Mouse (Mus musculus) fibroblast of lung, adult 2 months (primary cell): ENCODE measurements around the gene Actr10.

Source experiments
- DNase-seq: peaks from one replicate; pipeline ENCODE4 v3.0.0-alpha.2; 2011; ENCODE audit warnings: low read depth

Actr10 gene

GRCm38 (mm10) chr12:70937571-70938384 is at the start of gene Actr10:
Gene Actr10, plus strand, starts transcription at chr12:70937857.
- peak; percentile 60 for DNase-seq

DNA sequence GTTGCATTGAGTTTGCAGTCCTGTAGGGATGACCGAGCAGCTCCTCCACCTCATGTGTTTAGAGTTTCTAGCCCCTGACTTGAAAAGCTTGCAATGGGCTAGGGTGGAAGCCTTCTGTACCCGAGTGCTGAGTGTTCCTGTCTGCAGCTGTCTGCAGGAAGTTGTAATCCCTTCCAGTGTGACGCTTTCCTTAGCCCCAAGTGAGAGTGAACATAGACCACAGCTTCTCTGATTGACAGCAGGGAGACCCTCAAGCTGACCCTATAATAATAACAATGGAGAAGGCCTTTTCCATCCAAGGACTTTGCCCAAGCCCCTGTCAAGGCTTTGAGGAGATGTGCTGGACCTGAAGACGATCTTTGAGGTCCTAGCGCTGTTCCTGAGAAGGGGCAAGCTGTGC is 47.3 kb upstream of the Actr10 start:
- DNase-seq = no peak

DNA sequence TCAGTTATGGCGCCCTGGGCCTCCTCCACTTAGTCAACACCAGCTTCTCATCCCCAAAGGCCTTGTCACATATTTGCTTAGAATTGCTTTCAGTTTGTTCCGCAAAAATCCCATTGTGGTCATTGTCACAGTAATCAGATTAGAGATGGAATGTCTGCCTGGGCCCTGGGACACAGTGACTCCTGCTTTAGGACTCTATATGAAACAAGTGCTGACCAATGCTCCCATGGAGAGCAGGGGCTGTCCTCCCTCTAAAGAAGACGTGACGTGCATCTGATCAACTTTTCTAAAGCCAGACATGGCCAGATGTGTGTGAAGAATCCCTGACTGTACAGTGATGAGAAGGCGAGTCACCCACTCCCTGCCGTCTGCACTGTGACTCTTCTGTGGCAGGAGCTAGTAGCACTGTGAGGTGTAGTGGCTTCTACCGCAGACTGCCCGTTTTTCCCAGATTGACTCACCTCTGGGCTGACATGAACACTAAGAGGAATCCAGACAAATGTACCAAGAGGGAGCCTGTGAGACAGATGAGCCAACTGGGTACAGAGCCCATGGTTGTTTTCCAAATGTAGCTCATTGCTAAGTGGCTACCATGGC is 46.7 kb upstream of the Actr10 start:
- DNase-seq = peak; percentile 44

DNA sequence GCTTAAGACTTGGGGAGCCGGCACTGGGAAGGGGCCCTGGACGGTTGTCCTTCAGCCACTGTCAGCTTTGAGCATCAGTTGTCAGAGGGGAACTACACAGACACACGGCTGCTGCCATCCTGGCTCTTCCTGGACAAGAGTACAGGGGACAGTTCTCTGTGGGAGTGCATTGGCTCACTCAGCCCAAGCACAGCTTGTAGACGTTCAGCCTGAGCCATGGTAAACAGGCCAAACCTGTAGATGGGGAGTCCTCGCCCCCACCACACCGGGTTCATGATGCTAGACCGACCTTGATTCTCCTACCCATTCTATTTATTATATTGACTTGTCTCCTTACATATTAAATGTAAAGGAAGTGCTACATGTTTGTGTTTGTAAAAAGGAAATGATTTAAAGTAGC is 42.4 kb upstream of the Actr10 start:
- DNase-seq = no peak

- DNase-seq = no peak
Observed at GRCm38 (mm10) chr12:70896068-70896467, 41.6 kb upstream of the Actr10 start.

- no peak for DNase-seq
Observed at GRCm38 (mm10) chr12:70897434-70897833, 40.2 kb upstream of the Actr10 start.

GRCm38 (mm10) chr12:70898450-70898849 is 39.2 kb upstream of the Actr10 start:
- no peak for DNase-seq

GRCm38 (mm10) chr12:70904471-70904870 is 33.2 kb upstream of the Actr10 start:
- DNase-seq = no peak

GRCm38 (mm10) chr12:70906867-70907266 is 30.8 kb upstream of the Actr10 start:
- DNase-seq = peak; percentile 25

- DNase-seq = no peak
Observed at GRCm38 (mm10) chr12:70907651-70908050, 30.0 kb upstream of the Actr10 start.

GRCm38 (mm10) chr12:70908076-70908475 is 29.6 kb upstream of the Actr10 start:
- DNase-seq = no peak

GRCm38 (mm10) chr12:70910241-70910720 is 27.4 kb upstream of the Actr10 start:
- peak; percentile 67 for DNase-seq

DNA sequence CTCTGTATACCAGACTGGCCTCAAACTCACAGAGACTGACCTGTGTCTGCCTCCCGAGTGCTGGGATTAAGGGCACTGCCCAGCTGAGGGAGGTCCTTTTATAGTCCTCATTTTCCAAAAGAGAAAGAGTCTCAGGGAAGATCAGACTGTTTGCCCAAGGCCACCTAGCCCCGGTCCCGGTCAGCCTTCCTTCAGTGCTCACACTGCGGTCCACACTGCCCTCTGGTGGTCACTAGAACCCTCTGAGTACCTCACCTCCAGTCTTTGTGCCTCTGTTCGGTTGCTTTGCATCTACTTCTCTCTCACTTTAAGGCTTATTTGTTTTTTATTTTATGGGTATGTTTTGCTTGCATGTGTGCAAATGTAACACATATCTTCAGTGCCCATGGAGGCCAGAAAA is 26.6 kb upstream of the Actr10 start:
- peak; percentile 48 for DNase-seq

DNA sequence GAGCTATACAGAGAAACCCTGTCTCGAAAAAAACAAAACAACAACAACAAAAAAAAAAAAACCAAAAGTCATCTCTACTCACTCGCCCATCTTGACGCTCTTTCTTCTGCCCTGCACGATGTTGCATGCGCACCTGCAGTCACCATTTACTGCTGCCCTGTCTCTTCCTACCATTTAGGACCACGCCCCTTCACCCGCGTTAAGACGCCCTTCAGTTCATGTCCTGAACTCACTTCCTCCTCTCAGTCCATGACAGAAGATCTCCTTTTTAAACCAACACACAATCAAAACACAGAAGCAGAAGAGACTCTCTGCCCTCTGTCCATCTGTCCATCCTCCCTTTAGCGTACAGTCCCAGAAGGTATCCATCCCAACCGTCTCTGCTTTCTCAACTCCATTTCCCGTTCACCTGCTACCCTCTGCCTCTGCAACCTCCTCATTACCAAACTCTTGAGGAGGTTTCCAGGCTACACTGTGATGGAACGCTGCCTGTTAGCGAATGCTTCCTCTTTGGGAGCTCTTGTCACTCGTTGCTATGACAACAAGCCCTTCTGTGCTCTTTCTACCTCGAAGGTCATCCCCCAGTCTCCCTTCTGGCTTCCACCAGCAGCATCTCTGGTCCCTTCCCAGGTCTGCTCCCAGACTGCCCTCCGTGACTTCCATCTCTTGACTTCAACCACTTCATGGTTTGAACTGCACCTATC is 25.8 kb upstream of the Actr10 start:
- no peak for DNase-seq

DNA sequence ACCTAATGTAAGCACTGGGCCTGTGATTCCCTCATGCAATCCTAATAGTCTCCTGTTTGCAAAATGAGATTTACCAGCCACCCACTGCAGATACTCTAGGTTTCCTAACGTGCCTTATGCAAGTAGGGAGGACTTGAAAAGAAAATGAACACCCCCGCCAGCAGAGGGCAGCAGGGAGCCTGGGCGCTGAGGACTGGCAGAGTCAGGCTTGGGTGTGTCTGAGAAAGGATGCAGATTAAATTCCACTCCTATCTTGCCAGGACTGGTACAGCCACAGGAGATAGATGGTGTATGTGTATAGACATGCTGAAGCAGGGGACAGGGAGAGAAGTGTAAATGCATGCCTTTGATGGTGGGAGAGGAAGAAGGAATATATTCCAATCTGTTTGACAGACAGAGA is 24.2 kb upstream of the Actr10 start:
- no peak for DNase-seq

- no peak for DNase-seq
Observed at GRCm38 (mm10) chr12:70914387-70914786, 23.3 kb upstream of the Actr10 start.

DNA sequence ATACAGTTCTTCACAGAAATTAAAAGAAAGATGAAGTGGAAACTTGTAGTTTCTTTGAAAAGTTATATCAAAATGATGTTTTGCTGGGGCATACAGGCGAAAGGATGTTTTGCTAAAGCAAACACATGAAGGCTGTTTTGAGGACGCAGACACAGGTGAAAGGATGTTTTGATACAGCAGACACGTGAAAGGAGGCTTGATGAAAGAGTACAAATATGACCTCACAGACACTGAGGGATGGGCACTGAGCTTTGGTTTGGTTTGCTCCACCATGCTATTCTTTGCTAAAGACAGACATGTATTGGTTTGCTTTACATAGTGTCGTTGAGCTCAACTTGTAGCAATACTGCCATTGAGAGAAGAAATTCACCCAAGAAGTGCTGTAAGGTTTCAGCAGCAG is 7.9 kb upstream of the Actr10 start:
- no peak for DNase-seq

DNA sequence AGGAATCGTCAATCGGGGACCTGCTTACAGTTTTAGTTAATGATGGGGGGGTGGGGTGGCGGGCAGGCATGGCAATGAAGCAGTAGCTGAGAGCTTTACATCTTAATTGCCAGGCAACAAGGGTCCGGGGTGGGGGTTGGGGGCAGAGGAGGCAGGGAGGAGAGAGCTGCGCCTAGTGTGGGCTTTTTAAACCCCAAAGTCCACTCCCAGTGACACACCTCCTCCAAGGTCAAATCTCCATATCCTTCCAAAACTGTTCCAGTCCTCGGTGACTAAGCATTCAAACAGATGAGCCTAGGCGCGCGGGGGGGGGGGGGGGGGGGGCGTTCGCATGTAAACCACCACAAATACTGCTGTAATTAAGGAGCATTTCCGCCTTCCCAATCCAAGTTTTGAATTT is 507 bp upstream of the Actr10 start:
- no peak for DNase-seq

- no peak for DNase-seq
Observed at GRCm38 (mm10) chr12:70940806-70941205, 3.1 kb downstream of the Actr10 start.

DNA sequence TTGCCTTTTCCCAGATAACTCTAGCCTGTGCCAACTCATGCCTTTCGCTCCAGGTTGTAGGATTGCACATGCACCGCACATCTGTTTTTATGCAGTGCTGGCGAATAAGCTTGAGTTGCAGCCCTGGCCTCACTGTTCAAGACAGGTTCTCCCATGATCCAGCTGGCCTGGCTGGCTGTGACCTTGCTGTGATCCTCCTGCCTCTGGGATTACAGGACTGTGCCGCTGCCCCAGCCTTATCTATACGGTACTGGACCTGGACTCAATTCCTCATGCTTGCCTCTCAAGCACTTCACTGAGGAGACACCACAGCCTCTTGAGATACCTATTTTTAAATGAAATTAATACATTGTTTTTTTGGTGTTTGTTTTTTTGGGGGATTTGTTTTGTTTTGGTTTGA is 6.5 kb downstream of the Actr10 start:
- DNase-seq = no peak

GRCm38 (mm10) chr12:70946585-70947256 is 9.1 kb downstream of the Actr10 start:
- DNase-seq = no peak

GRCm38 (mm10) chr12:70958640-70959039 is 21.0 kb downstream of the Actr10 start:
- DNase-seq = no peak
